Mouse (Mus musculus): ENCODE measurements around the gene Arhgap25.
"Not testable (repeated sequence)": the region's sequence is repeated elsewhere in the genome, so short reads cannot be mapped to it uniquely, and the experiment has no call there.

Arhgap25 gene

DNA sequence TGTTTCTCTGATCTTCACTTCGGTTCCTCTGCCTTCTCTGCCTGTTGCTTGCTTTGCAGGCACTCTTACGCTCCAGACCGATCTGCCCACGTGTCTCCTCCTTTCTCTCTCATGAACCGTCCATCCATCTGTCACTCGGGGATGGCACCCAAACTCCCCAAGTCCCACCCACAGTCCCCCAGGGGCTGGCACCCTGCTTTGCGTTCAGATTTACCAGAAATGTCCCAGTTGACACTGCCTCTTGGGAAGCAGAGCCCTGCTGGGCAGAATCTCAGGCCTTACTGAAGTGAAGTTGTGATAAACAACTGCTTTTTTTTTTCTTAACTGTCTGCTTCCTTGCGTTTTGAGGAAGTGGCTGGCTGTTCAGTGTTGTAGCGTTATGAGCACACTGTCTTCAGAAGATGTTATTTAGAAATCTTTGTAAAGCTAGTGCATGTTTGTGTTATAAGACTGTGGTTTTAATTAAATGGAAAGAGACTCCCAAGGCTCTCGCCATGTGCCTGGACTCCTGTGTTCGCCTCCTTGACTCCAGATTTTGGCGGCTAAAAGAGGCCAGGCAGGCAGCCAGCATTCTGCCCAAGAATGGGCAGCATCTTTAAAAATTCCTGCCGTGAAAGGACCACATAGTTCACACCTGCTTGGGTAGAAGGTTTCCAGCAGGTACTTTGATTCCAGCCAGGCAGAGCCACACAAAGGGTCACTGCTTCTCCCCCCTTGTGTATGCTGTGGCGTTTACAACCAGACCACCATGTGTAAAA, at the start of gene Arhgap25:
Gene Arhgap25 (minus strand): TSS at position 307 of the 758 bp plus-strand sequence.
- no peak for DNase-seq (ENCODE audit: low read depth, low spot score)

DNA sequence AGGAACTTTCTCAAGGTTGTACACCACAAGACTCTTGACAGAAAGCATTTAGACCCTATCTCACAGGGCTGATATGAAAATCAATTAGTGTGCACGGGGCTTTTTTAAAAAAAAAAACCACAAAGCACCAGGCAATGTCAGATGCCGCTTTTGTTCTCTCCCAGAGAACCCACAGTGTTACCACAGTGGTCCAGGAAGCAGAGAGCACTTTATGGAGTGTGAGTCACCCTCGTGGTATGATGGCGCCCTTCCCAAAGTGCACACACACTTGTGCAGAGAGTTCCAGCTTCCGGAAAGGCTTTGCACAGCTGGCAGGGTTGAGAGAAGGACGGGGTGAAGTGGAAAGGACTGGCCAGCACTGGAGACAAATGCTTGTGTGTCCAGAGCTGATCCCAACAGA, 49.4 kb upstream of the Arhgap25 start:
- DNase-seq (ENCODE audit: low read depth, low spot score) = no peak

DNA sequence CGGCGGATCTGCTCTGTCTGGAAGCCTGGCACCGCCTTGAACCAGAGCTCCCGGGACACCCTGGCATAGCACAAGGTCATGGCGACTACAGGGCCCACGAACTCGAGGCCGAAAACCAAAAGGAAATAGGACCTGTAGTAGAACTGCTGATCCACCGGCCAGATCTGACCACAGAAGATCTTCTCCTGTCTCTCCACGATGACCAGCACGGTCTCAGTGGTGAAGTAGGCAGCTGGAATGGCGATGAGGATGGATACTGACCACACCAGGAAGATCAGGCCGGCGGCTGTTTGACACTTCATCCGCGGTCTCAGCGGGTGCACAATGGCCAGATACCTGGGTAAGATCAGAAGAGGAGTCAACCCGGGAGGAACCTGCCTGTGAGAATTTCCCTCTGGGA, 48.5 kb upstream of the Arhgap25 start:
- DNase-seq (ENCODE audit: low read depth, low spot score) = no peak

DNA sequence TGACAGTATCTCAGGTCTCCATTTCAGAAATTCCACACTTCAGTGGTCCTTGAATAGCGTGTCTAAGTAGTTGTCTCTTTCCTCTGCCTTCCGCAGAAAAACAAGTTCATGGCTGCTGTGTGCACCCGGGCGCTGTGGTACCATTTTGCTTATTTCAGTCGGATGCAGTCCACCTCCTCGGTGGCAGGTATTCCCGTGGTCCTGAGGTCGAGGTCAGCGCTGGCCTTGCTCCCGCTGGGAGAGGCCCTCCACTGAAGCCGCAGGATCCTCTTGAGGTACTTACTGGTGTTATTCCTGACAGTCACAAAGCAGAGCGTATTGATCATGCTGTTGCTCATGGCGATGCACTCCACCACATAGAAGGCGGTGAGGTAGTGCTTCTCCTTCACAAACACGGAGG, 48.0 kb upstream of the Arhgap25 start:
- DNase-seq (ENCODE audit: low read depth, low spot score) = no peak

- DNase-seq (ENCODE audit: low read depth, low spot score) = peak; percentile 46
These were observed 45.2 kb upstream of the Arhgap25 start for GRCm38 (mm10) chr6:87578247-87578646.

DNA sequence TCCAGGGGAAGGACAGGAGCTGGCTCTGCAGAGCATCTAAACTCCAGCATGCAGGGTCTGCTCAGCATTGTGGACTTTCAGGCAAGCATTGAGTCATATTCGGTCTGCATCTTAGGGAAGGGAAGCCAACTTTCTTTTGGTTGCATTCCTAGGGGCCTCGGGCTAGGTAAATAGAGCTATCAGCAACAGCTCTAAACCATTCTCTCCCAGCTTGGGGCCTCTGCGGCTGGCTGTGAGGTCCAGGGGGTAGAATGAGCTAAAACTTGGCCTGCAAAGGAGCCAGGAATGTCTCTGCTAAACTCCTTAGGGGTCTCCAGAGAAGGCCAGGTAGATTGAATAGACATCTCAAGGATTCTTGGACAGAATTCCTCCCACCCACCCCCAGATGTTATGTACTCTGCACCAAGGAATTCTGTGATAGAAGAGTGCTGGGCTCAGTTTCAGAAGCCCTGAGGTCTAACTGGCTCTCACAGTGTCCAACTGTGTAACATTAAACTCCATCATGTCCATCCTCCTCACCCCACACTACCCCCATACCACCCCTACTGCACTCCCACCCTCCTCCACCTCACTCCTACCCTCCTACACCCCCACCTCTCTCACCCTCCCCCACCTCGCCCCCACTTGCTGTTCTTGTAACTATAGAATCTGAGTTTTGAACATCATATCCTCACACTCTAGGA, 43.7 kb upstream of the Arhgap25 start:
- no peak for DNase-seq (ENCODE audit: low read depth, low spot score)

DNA sequence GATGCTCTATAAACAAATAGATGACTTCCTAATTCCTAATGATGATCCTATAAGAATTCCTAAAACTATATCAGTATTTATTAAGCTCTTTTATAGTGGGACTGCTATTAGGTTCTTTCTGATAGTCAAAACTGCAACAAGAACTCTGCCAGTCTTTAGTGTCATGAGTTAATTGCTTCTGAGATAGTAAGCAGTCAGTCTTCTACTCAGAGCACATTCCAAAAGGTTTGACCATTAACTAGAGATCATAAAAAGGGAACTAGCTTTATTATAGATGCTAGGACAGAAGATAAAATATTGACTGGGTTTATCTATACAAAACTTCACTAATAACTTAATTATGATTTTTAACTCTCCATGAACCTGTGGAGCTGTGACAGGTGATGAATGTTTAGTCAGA, 38.8 kb upstream of the Arhgap25 start:
- not testable (repeated sequence) for DNase-seq (ENCODE audit: low read depth, low spot score)

DNA sequence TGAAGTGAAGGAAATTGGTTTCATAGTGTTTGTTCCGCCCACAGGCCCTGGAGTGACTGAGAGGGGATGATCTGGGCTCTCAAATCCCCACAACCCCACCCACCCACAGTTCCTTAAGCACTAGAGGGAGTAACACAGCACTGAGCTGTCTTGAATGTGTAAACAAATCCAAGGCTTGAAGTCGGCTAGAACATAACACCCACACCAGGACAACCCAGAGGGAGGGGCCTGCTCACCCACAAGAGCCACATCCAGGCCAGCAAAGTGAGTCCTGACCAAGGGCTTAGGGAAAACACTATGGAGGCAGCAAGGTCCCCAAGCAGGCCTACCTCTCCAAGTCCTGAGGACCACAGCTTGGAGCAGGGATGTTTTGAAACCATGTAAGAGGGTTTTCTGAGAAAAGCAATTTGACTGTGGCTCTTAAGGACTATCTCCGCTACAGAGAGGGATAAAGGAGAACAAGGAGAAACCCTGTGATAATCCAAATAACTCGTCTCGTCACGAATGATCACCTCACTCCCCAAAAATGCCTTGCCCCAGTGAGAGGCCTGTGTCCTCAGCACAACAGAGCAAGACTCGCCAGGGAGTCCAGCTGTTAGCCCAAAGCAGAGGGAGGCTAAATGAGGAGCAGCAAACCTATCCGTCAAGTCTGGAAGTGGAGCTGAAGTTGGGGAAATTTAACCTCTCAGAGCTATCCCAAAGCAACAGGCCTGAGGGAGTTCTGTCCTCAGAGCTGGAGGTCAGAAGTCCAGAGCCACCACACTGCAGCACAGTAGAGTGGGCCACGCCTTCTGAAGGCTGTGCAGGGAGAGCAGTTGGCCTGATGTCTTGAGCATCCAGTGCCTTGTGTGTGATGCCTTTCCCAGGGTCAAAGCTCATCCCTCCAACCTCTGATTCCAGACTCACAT, 34.9 kb upstream of the Arhgap25 start:
- DNase-seq (ENCODE audit: low read depth, low spot score) = no peak

DNA sequence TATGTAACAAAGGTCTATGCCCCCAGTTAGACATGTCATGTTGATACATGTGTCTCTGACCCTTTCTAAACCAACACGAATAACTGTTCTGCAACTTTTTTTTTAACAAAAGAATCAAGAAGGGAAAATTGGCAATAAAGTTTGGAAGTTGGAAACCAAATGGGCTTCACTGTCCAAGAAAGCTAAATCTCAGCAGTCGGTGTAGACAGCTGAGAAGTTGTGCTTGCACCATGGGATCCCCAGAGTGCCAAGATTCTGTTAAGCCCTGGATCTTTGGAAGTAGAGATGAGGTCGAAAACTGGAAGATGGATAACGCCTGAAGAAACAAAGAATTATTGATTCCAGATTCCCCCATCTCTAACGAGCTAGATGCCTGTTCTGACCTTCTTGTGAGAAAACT, 32.1 kb upstream of the Arhgap25 start:
- no peak for DNase-seq (ENCODE audit: low read depth, low spot score)

DNA sequence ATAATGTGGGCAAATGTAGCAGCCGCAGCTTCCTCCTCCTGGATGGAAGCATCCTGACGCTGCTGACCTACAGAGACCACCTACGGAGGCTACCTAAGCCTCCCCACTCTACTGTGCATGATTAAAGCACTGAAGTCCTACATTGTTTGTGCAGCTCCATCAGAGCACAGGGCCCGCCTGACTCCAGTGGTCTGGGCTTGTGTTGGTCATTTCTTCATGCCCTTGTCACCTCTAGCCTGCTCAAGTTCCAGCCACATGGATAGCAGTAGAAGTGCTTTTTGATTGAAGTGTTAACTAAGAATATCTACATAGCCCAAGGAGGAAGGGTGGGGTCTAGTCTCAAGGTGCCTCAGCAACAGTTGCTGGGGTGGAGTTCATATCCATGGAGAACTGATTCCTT, 31.3 kb upstream of the Arhgap25 start:
- no peak for DNase-seq (ENCODE audit: low read depth, low spot score)

- no peak for DNase-seq (ENCODE audit: low read depth, low spot score)
These were observed 20.7 kb upstream of the Arhgap25 start for GRCm38 (mm10) chr6:87553724-87554123.

DNA sequence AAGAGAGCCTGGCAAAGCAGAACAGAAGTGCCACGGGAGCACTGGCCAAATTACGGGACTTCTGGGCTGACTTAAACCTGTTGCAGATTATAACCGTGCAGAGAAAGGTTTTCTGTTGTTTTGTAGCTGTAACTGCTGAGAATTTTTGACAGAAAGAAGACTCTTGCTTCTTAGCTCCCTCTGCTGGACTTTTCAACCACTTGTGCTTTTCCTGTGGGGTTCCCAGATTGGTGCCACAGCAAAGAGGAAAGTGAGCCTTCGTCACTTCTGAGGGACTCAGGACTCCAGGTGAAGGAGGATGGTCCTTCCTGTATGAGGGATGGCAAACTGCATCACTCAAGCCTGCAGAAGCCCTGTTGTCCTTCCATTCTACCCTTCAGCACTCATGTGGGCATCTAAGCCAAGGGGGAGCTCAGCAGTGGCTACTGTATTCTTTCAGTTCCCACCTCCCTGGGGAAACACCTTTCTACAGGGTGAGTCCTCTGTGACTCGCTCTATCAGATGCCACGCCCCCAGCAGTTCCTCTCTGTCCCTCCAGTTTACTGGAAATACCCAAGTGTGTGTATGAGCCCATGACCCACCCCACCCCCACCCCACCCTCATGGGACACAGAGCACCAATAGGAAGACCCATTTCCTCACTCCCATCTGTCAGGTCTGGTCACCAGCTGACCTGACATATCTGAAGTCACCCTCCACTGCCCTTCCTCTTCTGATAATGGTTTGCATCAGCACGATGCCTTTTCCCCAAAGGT, 19.2 kb upstream of the Arhgap25 start:
- no peak for DNase-seq (ENCODE audit: low read depth, low spot score)

DNA sequence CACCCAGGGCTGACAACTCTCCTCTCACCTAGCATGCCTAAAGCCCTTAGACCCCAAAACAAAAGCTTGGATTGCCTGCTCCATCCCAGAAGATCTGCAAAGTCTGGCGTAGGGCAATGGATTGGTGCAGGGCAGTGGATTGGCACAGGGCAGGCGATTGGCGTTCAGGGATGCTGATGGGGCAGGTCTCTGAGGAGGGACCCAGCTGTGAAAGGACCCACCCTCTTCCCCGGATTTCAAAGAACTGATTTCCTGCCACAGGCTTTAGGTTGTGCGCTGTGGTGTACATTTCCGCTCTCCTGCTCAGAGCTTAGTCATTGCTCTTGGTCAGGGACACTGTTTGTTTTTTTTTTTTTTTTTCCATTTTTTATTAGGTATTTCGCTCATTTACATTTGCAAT, 14.8 kb upstream of the Arhgap25 start:
- no peak for DNase-seq (ENCODE audit: low read depth, low spot score)

- no peak for DNase-seq (ENCODE audit: low read depth, low spot score)
These were observed 14.4 kb upstream of the Arhgap25 start for GRCm38 (mm10) chr6:87547431-87547830.

DNA sequence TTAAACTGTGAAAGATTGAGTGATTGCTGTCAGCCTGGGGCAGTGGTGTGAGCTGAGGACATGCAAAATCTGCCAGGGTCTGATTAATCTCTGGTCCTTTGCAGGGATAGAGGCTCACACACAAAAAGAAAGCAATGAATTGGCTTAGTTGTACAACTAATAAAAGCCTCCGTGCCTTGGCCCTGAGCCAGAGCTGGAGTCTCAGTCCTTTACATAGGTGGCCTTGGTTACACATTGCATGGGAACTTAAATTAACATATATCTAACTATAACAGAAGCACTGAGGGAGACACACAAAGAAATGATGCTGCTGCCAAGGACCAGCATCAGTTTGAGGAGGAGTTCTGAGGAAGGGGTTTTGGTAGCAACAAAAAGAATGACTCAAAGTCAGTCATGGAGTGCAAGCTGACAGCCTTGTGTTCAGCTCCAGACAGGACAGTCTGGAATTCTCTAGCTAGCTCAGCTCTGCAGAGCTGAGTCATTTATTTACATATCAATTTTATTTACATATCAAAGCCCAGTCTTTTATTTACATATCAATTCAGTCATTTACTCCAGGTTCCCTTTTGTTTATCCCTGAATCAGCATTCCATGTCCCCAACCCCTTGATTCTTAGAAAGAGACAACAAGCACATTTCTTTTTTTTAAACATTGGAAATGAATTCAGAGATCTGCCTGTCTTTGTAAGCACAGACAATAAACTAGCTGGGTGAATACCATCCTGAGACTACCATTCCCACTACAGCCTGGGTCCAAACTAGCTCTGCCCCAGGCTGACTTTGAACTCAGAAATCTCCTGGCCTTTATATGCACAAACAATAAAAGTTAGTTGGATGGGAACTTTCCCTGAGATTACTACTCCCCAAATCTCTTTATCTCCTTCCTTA, 12.5 kb upstream of the Arhgap25 start:
- peak; percentile 73 for DNase-seq (ENCODE audit: low read depth, low spot score)

DNA sequence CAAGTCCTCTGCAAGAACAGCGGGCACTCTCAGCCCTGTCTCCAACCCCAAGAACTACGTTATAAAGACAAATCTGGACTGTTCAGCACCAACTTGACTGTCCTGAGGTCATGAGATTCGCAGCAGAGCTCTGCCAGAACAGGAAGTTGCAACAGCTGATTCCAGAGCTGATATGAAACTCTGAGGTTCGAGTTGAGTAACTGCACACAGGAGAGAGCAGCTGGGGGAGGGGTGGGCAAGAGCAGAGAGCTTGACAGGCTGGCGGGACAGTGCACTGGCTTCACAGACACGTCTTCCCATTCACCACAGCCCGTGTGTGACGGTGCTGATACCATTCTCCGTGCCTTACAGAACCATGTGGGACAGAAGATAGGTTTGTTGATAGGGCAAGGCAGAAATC, 9.0 kb upstream of the Arhgap25 start:
- DNase-seq (ENCODE audit: low read depth, low spot score) = peak; percentile 13

DNA sequence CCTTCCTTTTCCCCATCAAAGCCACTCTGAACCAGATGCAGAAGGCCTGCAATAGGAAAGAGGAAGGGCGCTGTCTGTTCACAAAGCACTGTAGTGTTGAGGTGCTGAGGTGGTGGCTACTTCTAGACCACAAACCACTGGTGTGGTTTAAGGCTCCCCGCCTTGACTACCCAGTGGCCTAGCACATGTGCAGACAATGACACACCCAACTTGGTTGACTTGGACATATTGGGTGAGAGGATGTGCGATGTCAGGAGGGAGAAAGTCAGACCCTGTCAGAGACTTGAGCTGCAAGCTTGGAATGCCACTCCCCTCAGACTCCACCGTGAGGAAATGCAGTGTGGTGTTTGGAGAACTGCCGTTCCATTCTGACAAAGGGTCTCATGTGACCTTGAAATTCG, 8.1 kb upstream of the Arhgap25 start:
- DNase-seq (ENCODE audit: low read depth, low spot score) = no peak

- DNase-seq (ENCODE audit: low read depth, low spot score) = no peak
These were observed 5.6 kb upstream of the Arhgap25 start for GRCm38 (mm10) chr6:87538376-87539270.

- DNase-seq (ENCODE audit: low read depth, low spot score) = no peak
These were observed 4.6 kb upstream of the Arhgap25 start for GRCm38 (mm10) chr6:87537678-87538077.

Data from mesoderm, embryonic 11.5 days (tissue).